Mouse (Mus musculus) kidney, postnatal 25 days (tissue): ENCODE measurements around the gene Neu4.
A peak's percentile ranks its signal among the peaks of the same experiment; 100 is the strongest.

Experiments used
- DNase-seq, 2 experiments: peaks; one replicate each; pipeline ENCODE4 v3.0.0; 2021; ENCODE audit warnings: mixed read lengths in 2 of 2

Gene Neu4

GRCm38 (mm10) chr1:94053530-94054216 lies 33.4 kb downstream of the Neu4 start:
- peak in 1 of 2 experiments; percentile 32 for DNase-seq

- no peak for DNase-seq
Observed at GRCm38 (mm10) chr1:94054481-94054880, 34.2 kb downstream of the Neu4 start.

GRCm38 (mm10) chr1:94055966-94056365 lies 35.7 kb downstream of the Neu4 start:
- peak in 1 of 2 experiments; percentile 22 for DNase-seq

GRCm38 (mm10) chr1:94057401-94057800 lies 37.1 kb downstream of the Neu4 start:
- DNase-seq = peak in 1 of 2 experiments; percentile 5

- peak in 1 of 2 experiments; percentile 18 for DNase-seq
Observed at GRCm38 (mm10) chr1:94058281-94058680, 38.0 kb downstream of the Neu4 start.

- DNase-seq = no peak
Observed at GRCm38 (mm10) chr1:94074756-94075155, 54.5 kb downstream of the Neu4 start.

- DNase-seq = peak in 1 of 2 experiments; percentile 16
Observed at GRCm38 (mm10) chr1:94076702-94077101, 56.5 kb downstream of the Neu4 start.
